Mouse (Mus musculus): ENCODE measurements around the gene Sgtb.

DNA sequence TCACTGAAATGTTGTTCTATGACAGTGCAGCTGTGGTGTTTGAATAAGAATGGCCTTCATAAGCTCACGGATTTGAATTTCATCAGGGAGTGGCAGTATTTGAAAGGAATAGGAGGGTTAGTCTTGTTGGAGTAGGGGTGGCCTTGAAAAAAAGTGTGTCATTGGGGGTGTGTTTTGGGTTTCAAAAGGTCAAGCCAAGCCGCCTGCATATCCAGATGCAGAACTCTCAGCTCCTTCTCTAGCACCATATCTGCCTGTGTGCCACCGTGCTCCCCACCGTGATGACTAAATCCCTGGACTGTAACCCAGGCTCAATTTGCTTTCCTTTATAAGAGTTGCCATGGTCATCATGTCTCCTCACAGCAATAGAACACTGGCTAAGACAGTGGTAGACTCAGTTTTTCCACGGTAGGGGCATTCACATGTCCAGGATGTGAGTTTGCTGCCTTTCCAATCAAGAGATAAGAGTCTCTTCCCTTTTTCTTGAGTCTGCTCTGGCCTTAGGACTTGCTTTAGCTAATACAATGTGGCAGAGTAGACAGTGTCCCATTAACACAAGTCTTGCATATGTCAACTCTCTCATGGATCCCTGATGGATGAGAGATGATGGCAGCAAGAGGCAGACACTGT lies 7.8 kb upstream of the Sgtb start:
- TF ChIP-seq CTCF (IDR thresholded peaks at IDR 0.05; ENCODE audit: extremely low read depth, insufficient read depth, insufficient read length, insufficient replicate concordance) (no peak), POLR2A (IDR thresholded peaks at IDR 0.05; ENCODE audit: low read depth, low read length) (no peak)
